Mouse (Mus musculus) bone marrow macrophage, adult 2 months (primary cell): Measurements from ENCODE around the gene Uvssa. TPM values are rescaled to one million over a fixed set of nuclear protein-coding genes. Genes with fewer than 3 reads are reported as not detected.

Source experiments
- H3K27ac ChIP-seq: 2 replicates; pipeline ENCODE4 v1.5.1; 2012; ENCODE audit warnings: low read depth, low read length; ENCODE audit not compliant: insufficient read depth
- H3K4me1 ChIP-seq: 2 replicates; pipeline ENCODE4 v1.6.1; 2012; ENCODE audit warnings: low read length; ENCODE audit not compliant: control insufficient read depth, insufficient read depth
- H3K4me3 ChIP-seq: 2 replicates; pipeline ENCODE4 v1.5.1; 2012; ENCODE audit warnings: mild to moderate bottlenecking, low read length, moderate library complexity; ENCODE audit not compliant: insufficient read depth
- CTCF ChIP-seq: IDR thresholded peaks from 2 replicates; pipeline ENCODE4 v1.5.1; 2012; ENCODE audit warnings: low read depth, mild to moderate bottlenecking, low read length, moderate library complexity
- POLR2A ChIP-seq: IDR thresholded peaks from 2 replicates; pipeline ENCODE4 v1.6.1; 2012; ENCODE audit warnings: mild to moderate bottlenecking, low read depth, low read length, borderline replicate concordance
- polyA plus RNA-seq: library from polyadenylated mRNA; stranded (reverse); fragments of >200 nt; gene quantifications from 2 replicates; pipeline ENCODE4 v1.2.4, GENCODE M21; 2012; ENCODE audit not compliant: missing spikeins, insufficient read depth, insufficient read length

The Uvssa gene
- polyA plus RNA-seq, 1 experiment, result 13.0 TPM

DNA sequence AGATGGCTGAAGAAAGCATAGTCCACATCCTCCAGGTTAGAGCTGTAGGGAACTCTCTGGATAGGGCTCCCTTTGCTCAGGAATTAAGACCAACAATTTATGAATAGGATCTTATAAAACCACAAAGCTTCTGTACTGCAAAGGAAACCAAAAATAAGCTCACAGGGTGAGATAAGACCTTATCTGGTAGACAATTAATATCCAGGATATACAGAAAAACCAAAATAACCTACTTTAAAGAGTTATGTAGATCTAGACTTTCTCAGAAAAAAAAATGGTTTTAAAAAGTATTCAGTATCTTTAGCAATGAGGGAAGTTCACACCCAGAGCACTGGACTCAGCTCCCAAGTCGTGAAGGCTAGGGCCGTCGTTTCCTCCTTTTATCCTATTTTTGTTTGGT lies 42.0 kb downstream of the Uvssa start:
- H3K4me1 ChIP-seq, result no peaks in the 10 kb centered on the region

DNA sequence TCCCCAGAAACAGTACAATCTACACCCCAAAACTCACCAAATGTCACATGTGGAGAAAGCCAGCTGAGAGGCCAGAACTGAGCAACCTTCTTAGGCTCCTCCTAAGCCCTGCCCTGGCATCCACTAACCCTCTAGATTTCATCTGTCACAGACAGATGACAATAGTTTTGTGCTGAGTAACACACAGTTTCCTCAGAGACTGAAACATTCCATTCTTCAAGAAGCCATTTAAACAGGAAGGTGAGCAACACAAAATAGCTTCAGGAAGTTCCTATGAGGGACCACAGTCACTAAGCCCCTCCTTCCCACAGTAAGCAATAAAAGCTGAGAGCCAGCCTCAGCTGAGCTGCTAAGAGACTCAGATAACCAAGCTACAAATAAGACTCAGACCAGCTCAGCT lies 49.1 kb downstream of the Uvssa start:
- Histone ChIP-seq H3K27ac (no peak overlapping the region), H3K4me3 (no peak overlapping the region), H3K4me1 (no peaks in the 10 kb centered on the region)
- TF ChIP-seq POLR2A (no peak), CTCF (no peak)

More for the DNA sequence above, 42.0 kb downstream of the Uvssa start:
- no peak overlapping the region for H3K27ac ChIP-seq
- no peak overlapping the region for H3K4me3 ChIP-seq
- TF ChIP-seq POLR2A (no peak), CTCF (no peak)

DNA sequence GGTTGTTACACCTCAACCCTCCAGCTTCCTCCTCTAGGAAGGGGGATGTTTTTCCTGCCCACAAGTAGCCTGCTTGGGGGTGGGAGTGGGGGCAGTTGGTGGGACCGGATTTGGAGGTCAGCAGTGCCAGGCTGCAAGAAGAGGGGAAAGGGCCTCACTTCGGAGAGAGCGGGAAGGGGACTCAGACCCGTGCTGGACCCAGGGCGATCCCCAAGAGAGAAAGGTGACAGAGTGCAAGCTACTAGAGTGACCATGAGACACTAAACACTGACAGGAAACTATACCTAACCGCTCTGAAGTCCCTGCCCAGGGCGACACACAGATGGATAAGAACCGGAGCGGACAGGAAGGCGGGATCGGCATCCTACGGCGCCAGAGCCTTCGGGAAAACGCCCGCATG lies 51.8 kb downstream of the Uvssa start:
- no peak overlapping the region for H3K4me3 ChIP-seq
- no peak overlapping the region for H3K27ac ChIP-seq
- TF ChIP-seq POLR2A (no peak), CTCF (no peak)
- no peaks in the 10 kb centered on the region for H3K4me1 ChIP-seq

DNA sequence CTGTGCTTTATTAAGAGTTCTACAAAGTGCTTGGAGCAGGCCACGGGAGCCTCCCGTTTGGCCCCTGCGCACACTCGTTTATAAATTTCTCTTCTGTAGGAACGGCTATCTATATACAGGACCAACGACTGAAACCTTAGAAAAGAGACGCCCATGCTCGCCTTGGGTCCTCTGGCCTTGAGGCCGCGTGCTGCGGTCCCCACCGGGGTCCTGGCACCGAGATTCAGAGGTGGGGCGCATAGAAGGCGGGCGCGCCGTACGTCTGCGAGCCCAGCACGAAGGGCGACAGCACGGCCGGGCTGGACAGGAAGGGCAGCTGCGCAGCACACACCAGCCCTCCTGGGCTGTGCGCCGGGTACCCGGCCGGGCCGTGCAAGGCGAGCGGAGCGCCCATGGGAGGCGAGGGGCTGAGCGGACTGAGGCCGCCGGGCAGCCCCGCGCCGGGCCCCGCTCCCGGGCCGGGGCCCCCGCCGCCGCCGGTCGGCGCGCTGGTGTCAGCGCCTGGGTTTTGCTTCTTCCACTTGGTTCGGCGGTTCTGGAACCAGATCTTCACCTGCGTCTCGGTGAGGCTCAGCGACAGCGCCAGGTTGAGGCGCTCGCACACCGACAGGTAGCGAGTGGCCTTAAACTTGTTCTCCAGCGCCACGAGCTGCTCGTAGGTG lies 52.3 kb downstream of the Uvssa start:
- Histone ChIP-seq H3K27ac (no peak overlapping the region), H3K4me3 (peak overlapping the region; percentile 11; the same call in 1 of the 2 replicates), H3K4me1 (no peaks in the 10 kb centered on the region)
- TF ChIP-seq POLR2A (no peak), CTCF (no peak)

DNA sequence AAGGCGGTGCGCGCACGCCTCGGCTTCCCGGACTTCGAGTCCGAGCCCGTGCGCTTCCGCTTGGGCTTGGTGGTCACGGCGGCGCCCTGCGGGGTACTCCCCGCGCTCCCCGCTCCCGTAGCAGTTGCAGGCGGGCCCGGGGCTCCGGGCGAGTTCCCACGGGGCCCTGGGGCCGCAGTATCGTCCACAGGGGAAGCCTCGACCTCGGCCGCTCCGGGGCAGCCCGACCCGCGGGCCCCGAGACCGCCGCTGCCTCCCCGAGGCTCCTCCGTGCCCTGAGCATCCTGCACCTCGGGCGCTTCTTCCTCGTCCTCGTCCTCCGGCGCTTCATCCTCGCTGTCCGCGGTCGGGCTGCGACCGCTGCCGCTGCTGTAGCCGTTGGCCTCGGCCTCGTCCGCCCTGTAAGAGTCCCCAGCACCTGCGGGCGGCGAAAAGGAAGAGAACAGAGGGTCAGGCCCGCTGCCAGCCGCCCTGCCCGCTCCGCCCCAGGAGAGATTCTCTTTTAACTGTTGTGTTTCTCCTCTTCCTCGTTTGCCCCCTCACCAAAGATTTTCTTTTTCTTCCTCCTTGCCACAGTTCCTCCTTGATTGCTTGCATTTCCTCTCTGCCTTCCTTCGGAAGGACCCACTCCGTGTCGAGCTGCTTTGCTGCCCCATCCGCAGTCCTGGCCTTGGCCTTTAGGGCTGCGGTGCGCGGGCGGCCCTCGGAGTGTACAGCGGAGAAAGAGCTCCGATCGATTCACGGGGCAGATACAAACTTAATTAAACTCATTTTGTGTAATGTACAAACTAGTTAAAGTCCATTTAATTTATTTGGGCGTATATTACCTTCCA lies 53.0 kb downstream of the Uvssa start:
- Histone ChIP-seq H3K27ac (no peak overlapping the region), H3K4me3 (peak overlapping the region; percentile 11), H3K4me1 (no peaks in the 10 kb centered on the region)
- TF ChIP-seq POLR2A (no peak), CTCF (no peak)

- no peak overlapping the region for H3K4me3 ChIP-seq
- no peak overlapping the region for H3K27ac ChIP-seq
- H3K4me1 ChIP-seq, result no peaks in the 10 kb centered on the region
- no peak for TF ChIP-seq CTCF
- no peak for TF ChIP-seq POLR2A
Observed at GRCm38 (mm10) chr5:33432057-33432935, 53.9 kb downstream of the Uvssa start.

- Histone ChIP-seq H3K4me1 (no peaks in the 10 kb centered on the region), H3K4me3 (peak within 1 kb of the TSS; percentile 22), H3K27ac (no peak within 1 kb of the TSS)
- TF ChIP-seq POLR2A (no peak), CTCF (no peak)
Observed at GRCm38 (mm10) chr5:33433201-33434138, 55.1 kb downstream of the Uvssa start, which contains the start of gene Nkx1-1. Nkx1-1 (minus strand) TSS chr5:33433976.

GRCm38 (mm10) chr5:33434141-33434780 lies 55.9 kb downstream of the Uvssa start:
- TF ChIP-seq CTCF (no peak), POLR2A (no peak)
- no peaks in the 10 kb centered on the region for H3K4me1 ChIP-seq
- peak overlapping the region; percentile 22 for H3K4me3 ChIP-seq
- no peak overlapping the region for H3K27ac ChIP-seq
